Mouse (Mus musculus): ENCODE results near the gene Nedd9. TPM values are rescaled to one million over a fixed set of nuclear protein-coding genes. Genes with fewer than 3 reads are reported as not detected.

The Nedd9 gene
- polyA plus RNA-seq, 1 experiment from 2014 or later: 19.2 TPM

GRCm38 (mm10) chr13:41427046-41427445, 60.1 kb downstream of the Nedd9 start:
- no peaks in the 10 kb centered on the region for H3K9me3 ChIP-seq (replicated peaks)
- H3K9ac ChIP-seq: no peak overlapping the region
- peaks cover 6% of the 10 kb centered on the region; the same call in 1 of the 2 replicates for H3K4me1 ChIP-seq (replicated peaks)
- no peaks in the 10 kb centered on the region for H3K36me3 ChIP-seq
- no peak overlapping the region for H3K4me3 ChIP-seq
- peaks cover 20% of the 10 kb centered on the region; the same call in 1 of the 2 replicates for H3K27me3 ChIP-seq
- no peak overlapping the region for H3K27ac ChIP-seq
- WGBS: 83% methylated on average over 3 of the region's 3 CpGs
- ATAC-seq (replicated peaks; ENCODE audit: insufficient number of reproducible peaks, insufficient read depth, low FRiP score, low read depth): no peak
- H3K4me2 ChIP-seq: no peak overlapping the region

- WGBS: 47% methylated on average over 10 of the region's 10 CpGs
- no peak for ATAC-seq (replicated peaks; ENCODE audit: insufficient number of reproducible peaks, insufficient read depth, low FRiP score, low read depth)
- peaks cover 25% of the 10 kb centered on the region; the same call in 1 of the 2 replicates for H3K27me3 ChIP-seq
- H3K4me3 ChIP-seq: no peak overlapping the region
- H3K27ac ChIP-seq: no peak overlapping the region
- no peaks in the 10 kb centered on the region for H3K9me3 ChIP-seq (replicated peaks)
- no peak overlapping the region for H3K9ac ChIP-seq
- H3K36me3 ChIP-seq: no peaks in the 10 kb centered on the region
- no peak overlapping the region for H3K4me2 ChIP-seq
- H3K4me1 ChIP-seq (replicated peaks): peaks cover 9% of the 10 kb centered on the region; the same call in 1 of the 2 replicates
Measured at GRCm38 (mm10) chr13:41423463-41424074, 63.6 kb downstream of the Nedd9 start.

- ATAC-seq (replicated peaks; ENCODE audit: insufficient number of reproducible peaks, insufficient read depth, low FRiP score, low read depth): no peak
- Histone ChIP-seq H3K4me1 (replicated peaks) (peaks cover 9% of the 10 kb centered on the region; the same call in 1 of the 2 replicates), H3K27ac (no peak overlapping the region), H3K9ac (no peak overlapping the region), H3K27me3 (peaks cover 24% of the 10 kb centered on the region; the same call in 1 of the 2 replicates), H3K4me2 (no peak overlapping the region), H3K9me3 (replicated peaks) (no peaks in the 10 kb centered on the region), H3K36me3 (no peaks in the 10 kb centered on the region), H3K4me3 (no peak overlapping the region)
- 81% methylated on average over 5 of the region's 5 CpGs for WGBS
Measured at GRCm38 (mm10) chr13:41422581-41422980, 64.6 kb downstream of the Nedd9 start.

- no peak overlapping the region for H3K27ac ChIP-seq
- no peak overlapping the region for H3K9ac ChIP-seq
- WGBS: 77% methylated on average over 4 of the region's 4 CpGs
- no peaks in the 10 kb centered on the region for H3K9me3 ChIP-seq (replicated peaks)
- H3K4me1 ChIP-seq (replicated peaks): peaks cover 9% of the 10 kb centered on the region; the same call in 1 of the 2 replicates
- H3K27me3 ChIP-seq: peaks cover 18% of the 10 kb centered on the region; the same call in 1 of the 2 replicates
- no peak overlapping the region for H3K4me3 ChIP-seq
- ATAC-seq (replicated peaks; ENCODE audit: insufficient number of reproducible peaks, insufficient read depth, low FRiP score, low read depth): no peak
- no peak overlapping the region for H3K4me2 ChIP-seq
- no peaks in the 10 kb centered on the region for H3K36me3 ChIP-seq
Measured at GRCm38 (mm10) chr13:41420376-41420775, 66.8 kb downstream of the Nedd9 start.

GRCm38 (mm10) chr13:41418198-41418869, 68.8 kb downstream of the Nedd9 start:
- ATAC-seq (replicated peaks; ENCODE audit: insufficient number of reproducible peaks, insufficient read depth, low FRiP score, low read depth): no peak
- no peak overlapping the region for H3K9ac ChIP-seq
- H3K4me2 ChIP-seq: no peak overlapping the region
- H3K27ac ChIP-seq: no peak overlapping the region
- H3K4me3 ChIP-seq: no peak overlapping the region
- H3K9me3 ChIP-seq (replicated peaks): no peaks in the 10 kb centered on the region
- H3K4me1 ChIP-seq (replicated peaks): peaks cover 4% of the 10 kb centered on the region; the same call in 1 of the 2 replicates
- WGBS: 43% methylated on average over 13 of the region's 13 CpGs
- peaks cover 14% of the 10 kb centered on the region; the same call in 1 of the 2 replicates for H3K27me3 ChIP-seq
- H3K36me3 ChIP-seq: no peaks in the 10 kb centered on the region

GRCm38 (mm10) chr13:41416065-41417016, 70.8 kb downstream of the Nedd9 start:
- Histone ChIP-seq H3K9me3 (replicated peaks) (no peaks in the 10 kb centered on the region), H3K27me3 (0 out of 2 replicates have a peak, but pooled peaks cover 9% of the 10 kb centered on the region), H3K36me3 (no peaks in the 10 kb centered on the region), H3K4me1 (replicated peaks) (0 out of 2 replicates have a peak, but pooled peaks cover 3% of the 10 kb centered on the region), H3K4me2 (no peak overlapping the region), H3K4me3 (no peak overlapping the region), H3K9ac (no peak overlapping the region), H3K27ac (no peak overlapping the region)
- ATAC-seq (replicated peaks; ENCODE audit: insufficient number of reproducible peaks, insufficient read depth, low FRiP score, low read depth): 0 out of 2 replicates have a peak, but pooled peaks have one; percentile 43
- 71% methylated on average over 11 of the region's 11 CpGs for WGBS

GRCm38 (mm10) chr13:41410191-41411074, 76.7 kb downstream of the Nedd9 start:
- H3K27me3 ChIP-seq: no peaks in the 10 kb centered on the region
- no peaks in the 10 kb centered on the region for H3K4me1 ChIP-seq (replicated peaks)
- no peaks in the 10 kb centered on the region for H3K36me3 ChIP-seq
- ATAC-seq (replicated peaks; ENCODE audit: insufficient number of reproducible peaks, insufficient read depth, low FRiP score, low read depth): no peak
- H3K27ac ChIP-seq: no peak overlapping the region
- 66% methylated on average over 13 of the region's 13 CpGs for WGBS
- no peak overlapping the region for H3K4me2 ChIP-seq
- H3K9ac ChIP-seq: no peak overlapping the region
- no peaks in the 10 kb centered on the region for H3K9me3 ChIP-seq (replicated peaks)
- no peak overlapping the region for H3K4me3 ChIP-seq

GRCm38 (mm10) chr13:41409291-41409690, 77.9 kb downstream of the Nedd9 start:
- no peaks in the 10 kb centered on the region for H3K4me1 ChIP-seq (replicated peaks)
- H3K9ac ChIP-seq: no peak overlapping the region
- H3K27me3 ChIP-seq: no peaks in the 10 kb centered on the region
- no peak overlapping the region for H3K4me3 ChIP-seq
- no peak overlapping the region for H3K4me2 ChIP-seq
- no peak overlapping the region for H3K27ac ChIP-seq
- no peaks in the 10 kb centered on the region for H3K36me3 ChIP-seq
- ATAC-seq (replicated peaks; ENCODE audit: insufficient number of reproducible peaks, insufficient read depth, low FRiP score, low read depth): no peak
- WGBS: 67% methylated on average over 3 of the region's 3 CpGs
- no peaks in the 10 kb centered on the region for H3K9me3 ChIP-seq (replicated peaks)

- Histone ChIP-seq H3K4me3 (no peak overlapping the region), H3K9me3 (replicated peaks) (no peaks in the 10 kb centered on the region), H3K27ac (no peak overlapping the region), H3K4me1 (replicated peaks) (no peaks in the 10 kb centered on the region), H3K9ac (no peak overlapping the region), H3K36me3 (no peaks in the 10 kb centered on the region), H3K27me3 (no peaks in the 10 kb centered on the region), H3K4me2 (no peak overlapping the region)
- WGBS: 87% methylated on average over 10 of the region's 10 CpGs
- no peak for ATAC-seq (replicated peaks; ENCODE audit: insufficient number of reproducible peaks, insufficient read depth, low FRiP score, low read depth)
Measured at GRCm38 (mm10) chr13:41408374-41408952, 78.7 kb downstream of the Nedd9 start.

GRCm38 (mm10) chr13:41405009-41405408, 82.2 kb downstream of the Nedd9 start:
- WGBS: 91% methylated on average over 5 of the region's 5 CpGs
- Histone ChIP-seq H3K9ac (no peak overlapping the region), H3K4me2 (no peak overlapping the region), H3K36me3 (no peaks in the 10 kb centered on the region), H3K4me3 (no peak overlapping the region), H3K4me1 (replicated peaks) (no peaks in the 10 kb centered on the region), H3K27ac (no peak overlapping the region), H3K9me3 (replicated peaks) (no peaks in the 10 kb centered on the region), H3K27me3 (0 out of 2 replicates have a peak, but pooled peaks cover 4% of the 10 kb centered on the region)
- no peak for ATAC-seq (replicated peaks; ENCODE audit: insufficient number of reproducible peaks, insufficient read depth, low FRiP score, low read depth)

Measured in heart, embryonic 15.5 days (tissue).